Mouse (Mus musculus): ENCODE measurements around the gene Eef1a1.
A peak's percentile ranks its signal among the peaks of the same experiment; 100 is the strongest.
"Not testable (repeated sequence)": the region's sequence is repeated elsewhere in the genome, so short reads cannot be mapped to it uniquely, and the experiment has no call there.

Gene Eef1a1

GRCm38 (mm10) chr9:78508106-78508786 is 19.3 kb upstream of the Eef1a1 start:
- no peak for DNase-seq (ENCODE audit: inconsistent ontology term)

DNA sequence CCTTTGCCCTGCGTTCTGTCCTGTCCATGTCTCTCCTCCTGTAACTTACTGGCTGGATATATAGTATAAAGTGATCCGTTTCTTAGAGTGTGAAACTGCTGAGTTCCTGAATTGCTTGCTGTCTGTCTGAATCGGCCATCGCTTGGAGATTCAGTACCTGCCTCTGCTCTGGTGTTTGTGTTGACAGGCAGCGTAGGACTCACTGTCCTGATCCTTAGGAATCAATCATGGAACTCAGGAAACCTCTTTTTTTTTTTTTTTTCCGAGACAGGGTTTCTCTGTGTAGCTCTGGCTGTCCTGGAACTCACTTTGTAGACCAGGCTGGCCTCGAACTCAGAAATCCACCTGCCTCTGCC is 17.7 kb upstream of the Eef1a1 start:
- no peak for DNase-seq (ENCODE audit: inconsistent ontology term)

DNA sequence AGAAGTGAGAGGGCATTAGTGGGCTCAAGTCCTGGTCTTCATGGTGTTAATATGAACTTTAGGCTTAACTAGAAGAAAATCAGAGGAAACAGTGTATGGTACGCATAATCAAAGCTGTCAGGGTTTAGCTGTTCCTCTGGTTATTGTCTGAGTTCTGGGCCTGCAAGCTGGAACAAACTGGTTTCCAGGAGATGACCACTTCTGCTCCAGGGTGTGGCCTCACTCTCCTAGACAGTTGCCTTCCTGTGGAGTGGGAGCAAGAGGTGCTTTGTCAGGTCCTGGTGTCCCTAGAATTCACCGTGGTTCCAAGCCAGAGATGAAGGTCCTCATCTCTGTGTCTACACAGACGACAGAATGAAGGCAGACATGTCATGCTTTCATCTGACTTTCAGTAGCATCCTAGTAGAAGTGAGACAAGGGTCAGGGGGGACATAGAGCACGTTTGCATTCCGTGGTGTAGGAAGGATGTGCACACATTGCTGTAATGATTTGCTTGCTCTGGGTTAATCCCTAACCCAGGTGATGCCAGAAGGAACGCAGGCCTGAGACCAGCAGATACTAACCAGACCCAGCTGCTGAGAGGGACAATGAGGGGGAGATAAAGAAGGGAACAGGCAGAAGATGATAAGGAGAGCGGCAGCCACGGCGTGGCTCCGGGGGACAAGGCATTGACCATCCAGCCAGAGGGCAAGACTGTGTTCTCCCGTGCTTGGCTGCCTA is 17.2 kb upstream of the Eef1a1 start:
- no peak for DNase-seq (ENCODE audit: inconsistent ontology term)

GRCm38 (mm10) chr9:78505223-78505622 is 16.3 kb upstream of the Eef1a1 start:
- DNase-seq (ENCODE audit: inconsistent ontology term): no peak

DNA sequence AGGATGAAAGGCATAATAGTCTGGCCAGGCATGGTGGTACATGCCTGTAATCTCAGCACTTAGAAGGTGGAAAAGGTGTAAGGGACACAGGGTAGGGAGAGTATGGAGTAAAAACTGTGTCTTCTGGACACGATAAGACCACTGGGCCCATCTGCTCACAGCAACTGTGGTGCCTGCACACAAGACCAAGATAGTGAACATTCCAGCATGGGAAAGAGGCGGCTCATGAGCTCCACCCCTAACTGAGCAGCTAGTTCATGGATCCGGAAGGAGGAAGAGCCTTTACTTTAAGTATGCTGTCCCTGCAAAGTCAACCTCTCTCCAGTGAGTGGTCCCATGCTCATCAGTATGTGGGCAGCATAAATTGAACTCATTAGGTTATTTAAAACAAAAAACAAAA is 15.7 kb upstream of the Eef1a1 start:
- no peak for DNase-seq (ENCODE audit: inconsistent ontology term)

GRCm38 (mm10) chr9:78504133-78504532 is 15.2 kb upstream of the Eef1a1 start:
- no peak for DNase-seq (ENCODE audit: inconsistent ontology term)

- peak; percentile 88 for DNase-seq (ENCODE audit: inconsistent ontology term)
These were observed 14.5 kb upstream of the Eef1a1 start for GRCm38 (mm10) chr9:78503223-78504079.

DNA sequence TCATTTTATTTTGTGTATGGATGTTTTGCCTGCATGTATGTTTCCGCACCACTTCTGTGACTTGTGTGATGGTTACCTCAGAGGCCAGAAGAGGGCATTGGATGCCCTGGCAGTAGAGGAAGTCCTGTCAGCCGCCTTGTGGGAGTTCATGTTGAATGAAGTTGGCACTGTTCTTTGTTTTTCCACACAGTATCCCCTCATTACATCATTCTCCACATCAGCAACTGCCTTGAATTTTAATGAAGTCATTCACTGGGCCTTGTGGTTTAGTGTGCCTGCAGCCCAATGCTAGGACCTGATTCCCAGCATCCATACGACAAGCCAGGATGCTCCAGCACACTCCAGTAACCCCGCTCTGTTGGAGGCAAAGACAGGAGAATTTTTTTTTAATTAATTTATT is 12.3 kb upstream of the Eef1a1 start:
- peak; percentile 92 for DNase-seq (ENCODE audit: inconsistent ontology term)

DNA sequence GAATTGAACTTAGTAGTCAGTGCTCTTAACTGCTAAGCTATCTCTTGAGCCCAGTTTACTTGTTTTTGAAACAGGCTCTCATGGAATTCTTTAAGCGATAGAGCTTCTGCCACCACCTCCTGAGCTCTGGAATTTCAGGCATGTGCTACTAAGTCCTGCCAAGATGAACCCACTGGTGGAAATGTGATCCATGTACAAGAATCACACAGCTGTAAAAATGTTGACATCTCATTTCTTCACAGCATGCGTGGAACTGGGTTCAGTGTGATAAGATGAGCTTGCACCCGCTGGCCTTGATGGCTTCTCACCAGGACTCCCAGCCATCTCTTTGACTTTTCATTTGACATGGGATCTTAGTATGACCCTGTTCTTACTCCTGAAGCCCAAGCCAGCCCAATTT is 11.4 kb upstream of the Eef1a1 start:
- DNase-seq (ENCODE audit: inconsistent ontology term): peak; percentile 82

GRCm38 (mm10) chr9:78493171-78493570 is 4.2 kb upstream of the Eef1a1 start:
- no peak for DNase-seq (ENCODE audit: inconsistent ontology term)

DNA sequence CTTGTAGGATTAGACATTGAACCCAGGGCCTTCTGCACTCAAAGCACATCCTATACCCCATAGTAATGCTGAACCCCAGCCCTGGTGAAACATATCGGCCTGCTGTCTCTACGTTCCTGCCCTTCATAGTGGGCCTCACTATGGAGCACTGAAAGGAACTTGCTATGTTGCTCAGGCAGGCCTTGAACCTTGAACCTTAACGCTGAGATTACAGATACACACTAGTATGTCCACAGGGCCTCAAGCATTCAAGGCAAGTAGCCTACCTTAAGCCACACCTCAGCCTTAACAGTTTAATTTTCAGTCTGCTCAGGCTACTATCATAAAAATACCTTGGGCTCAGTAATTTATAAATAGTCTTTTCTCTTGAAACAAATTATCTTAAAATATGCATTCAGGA is 3.3 kb upstream of the Eef1a1 start:
- DNase-seq (ENCODE audit: inconsistent ontology term): no peak

DNA sequence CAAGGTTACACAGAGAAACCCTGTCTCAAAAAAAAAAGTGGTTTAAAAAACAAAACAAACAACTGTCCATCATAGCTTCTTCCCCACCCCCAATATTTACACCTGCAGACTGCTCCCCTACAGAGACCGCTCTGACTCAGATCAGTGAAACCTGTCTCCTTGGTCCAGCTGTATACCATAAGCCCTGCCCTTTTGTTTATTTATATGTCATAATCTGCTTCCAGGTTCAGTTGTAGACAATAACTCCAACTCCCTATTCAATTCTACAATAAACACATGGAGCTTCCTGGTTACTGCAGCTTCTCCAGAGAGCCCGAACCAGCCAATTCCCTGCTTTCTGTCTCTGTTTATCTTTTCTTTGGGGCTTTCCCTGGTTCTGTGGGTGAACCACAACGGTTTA is 2.2 kb upstream of the Eef1a1 start:
- no peak for DNase-seq (ENCODE audit: inconsistent ontology term)

- DNase-seq (ENCODE audit: inconsistent ontology term): not testable (repeated sequence)
These were observed 930 bp downstream of the Eef1a1 start for GRCm38 (mm10) chr9:78488021-78488420.

DNA sequence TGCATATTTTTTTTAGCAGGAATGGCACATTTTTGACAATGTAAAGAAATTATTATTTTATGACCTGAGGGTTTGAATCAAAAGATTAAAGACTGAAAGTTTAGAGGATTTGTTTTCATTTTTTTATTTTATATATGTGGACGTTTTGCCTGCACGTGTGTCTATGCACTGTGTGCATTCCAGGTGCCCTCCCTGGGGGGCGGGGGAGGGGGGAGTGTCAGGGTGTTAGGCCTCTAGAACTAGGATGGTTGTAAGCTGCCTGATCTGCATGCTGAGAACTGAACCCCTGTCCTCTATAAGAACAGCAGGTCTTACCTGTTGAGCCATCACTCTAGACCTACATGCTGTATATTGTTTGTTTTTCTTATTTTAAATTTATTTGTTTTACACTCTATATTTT is 4.3 kb downstream of the Eef1a1 start:
- DNase-seq (ENCODE audit: inconsistent ontology term): no peak

- no peak for DNase-seq (ENCODE audit: inconsistent ontology term)
These were observed 6.6 kb downstream of the Eef1a1 start for GRCm38 (mm10) chr9:78482386-78482785.

DNA sequence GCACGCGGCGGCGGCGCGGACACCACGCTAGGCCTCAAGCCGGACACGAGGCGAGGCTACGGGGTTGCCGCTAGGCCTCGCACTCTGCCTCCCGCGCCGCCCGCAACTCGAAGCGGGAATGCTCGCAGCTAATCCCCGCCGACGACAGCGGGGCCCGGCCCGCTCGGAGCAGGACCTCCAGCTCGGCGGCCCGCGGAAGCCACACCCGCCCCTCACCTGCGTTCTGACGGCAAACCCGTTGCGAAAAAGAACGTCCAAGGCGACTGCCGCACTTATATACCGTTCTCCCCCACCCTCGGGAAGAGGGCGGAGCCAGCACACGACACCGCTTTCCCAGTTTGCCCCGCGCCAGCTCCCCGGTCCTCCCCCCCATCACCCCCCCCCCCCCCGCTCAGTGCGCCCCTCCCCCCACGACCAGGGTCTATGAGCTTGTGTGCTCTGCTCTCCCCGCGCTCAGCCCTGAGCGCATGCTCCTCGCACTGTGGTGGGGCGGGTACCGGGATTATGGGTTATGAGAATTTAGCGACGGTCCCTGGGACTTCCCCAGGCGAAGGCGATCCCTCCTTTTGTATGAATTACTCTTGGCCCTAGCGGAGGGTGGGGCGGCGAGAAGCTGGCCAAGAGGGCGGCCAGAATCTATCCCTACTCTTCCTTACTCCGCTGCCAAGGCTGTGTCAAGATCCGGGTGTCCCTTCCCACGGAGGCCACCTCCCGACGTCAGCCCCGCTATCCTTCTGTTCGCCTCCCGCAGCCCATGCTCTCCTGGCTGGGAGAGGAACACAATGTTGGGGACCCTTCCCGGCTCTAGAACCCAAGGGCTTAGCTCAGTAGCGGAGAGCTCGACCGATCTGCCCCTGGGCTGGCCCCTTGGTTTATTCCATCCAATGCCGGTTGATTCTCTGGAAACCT is 7.3 kb downstream of the Eef1a1 start:
- peak; percentile 99 for DNase-seq (ENCODE audit: inconsistent ontology term)

GRCm38 (mm10) chr9:78480706-78481358 is 8.1 kb downstream of the Eef1a1 start:
- peak; percentile 86 for DNase-seq (ENCODE audit: inconsistent ontology term)

GRCm38 (mm10) chr9:78480227-78480626 is 8.7 kb downstream of the Eef1a1 start:
- not testable (repeated sequence) for DNase-seq (ENCODE audit: inconsistent ontology term)

- not testable (repeated sequence) for DNase-seq (ENCODE audit: inconsistent ontology term)
These were observed 9.6 kb downstream of the Eef1a1 start for GRCm38 (mm10) chr9:78479308-78479707.

- DNase-seq (ENCODE audit: inconsistent ontology term): not testable (repeated sequence)
These were observed 10.8 kb downstream of the Eef1a1 start for GRCm38 (mm10) chr9:78478009-78478605.
